Mouse (Mus musculus) testis, postnatal 14 days (tissue): ENCODE measurements around the gene Aacs.
"Not testable (repeated sequence)": the region's sequence is repeated elsewhere in the genome, so short reads cannot be mapped to it uniquely, and the experiment has no call there.

ENCODE experiments used
- DNase-seq: peaks from one replicate; pipeline ENCODE4 v3.0.0; 2021; ENCODE audit warnings: low spot score

Aacs gene

DNA sequence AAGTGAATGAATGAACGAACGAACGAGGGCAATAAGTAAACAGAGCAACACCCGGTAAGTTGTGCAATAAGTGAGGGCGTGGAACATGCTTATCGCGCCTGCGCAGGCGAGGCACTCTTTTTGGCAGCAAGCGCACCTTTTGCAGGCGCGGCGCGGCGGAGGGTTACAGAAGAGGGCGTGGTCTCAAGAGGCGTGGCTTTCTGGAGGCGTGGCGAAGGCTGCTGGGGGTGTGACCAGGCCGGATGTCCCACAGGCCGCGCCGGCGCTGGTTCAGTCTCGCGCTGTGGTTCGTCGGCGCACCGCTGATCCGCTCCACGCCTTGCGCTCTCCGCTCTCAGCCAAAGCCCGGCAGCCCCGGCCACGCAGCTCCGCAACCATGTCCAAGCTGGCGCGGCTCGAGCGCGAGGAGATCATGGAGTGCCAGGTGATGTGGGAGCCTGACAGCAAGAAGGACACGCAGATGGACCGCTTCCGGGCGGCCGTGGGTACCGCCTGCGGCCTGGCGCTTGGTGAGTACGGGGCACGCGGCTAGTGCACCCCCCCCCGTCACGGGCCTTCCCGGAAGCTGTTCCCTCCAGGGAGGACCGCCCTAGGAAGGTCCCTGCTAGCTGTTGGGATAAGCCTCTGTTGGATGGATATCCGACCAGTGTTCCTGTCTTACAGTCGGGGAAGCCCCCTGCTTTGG lies at the start of gene Aacs:
Gene Aacs, plus strand, starts transcription at position 214 of the 685 bp plus-strand sequence.
- peak; percentile 94 for DNase-seq

DNA sequence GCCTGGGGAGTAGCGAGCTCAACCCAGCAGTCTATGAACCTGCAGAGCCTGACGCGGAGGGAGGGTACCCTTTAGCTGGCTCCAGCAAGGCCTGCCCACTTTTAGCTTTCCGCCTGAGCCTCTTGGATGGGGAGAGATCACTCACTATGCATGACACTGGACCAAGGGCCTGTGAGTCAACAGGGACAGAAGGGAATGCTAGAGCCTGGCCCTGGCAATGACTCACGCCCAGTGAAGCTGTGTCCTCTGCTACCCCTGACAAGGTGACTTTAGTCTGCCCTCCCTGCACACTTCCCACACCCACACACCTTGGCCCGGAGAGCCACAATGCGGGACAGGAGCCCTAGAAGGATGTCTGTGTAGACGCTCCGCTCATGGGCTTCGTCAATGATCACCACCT lies 49.3 kb upstream of the Aacs start:
- no peak for DNase-seq

DNA sequence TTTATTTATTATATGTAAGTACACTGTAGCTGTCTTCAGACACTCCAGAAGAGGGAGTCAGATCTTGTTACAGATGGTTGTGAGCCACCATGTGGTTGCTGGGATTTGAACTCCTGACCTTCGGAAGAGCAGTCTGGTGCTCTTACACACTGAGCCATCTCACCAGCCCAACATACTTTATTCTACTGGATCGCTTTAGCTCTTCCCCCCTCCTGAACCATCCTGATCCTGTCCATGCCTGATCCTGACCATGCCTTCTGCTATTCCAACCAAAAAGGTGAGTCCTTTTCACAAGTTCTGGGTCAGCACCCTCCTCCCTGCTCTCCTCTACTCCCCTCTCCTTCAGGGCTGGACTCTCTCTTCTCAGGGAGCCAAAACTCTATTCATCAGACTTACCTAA lies 43.3 kb upstream of the Aacs start:
- DNase-seq, result not testable (repeated sequence)

DNA sequence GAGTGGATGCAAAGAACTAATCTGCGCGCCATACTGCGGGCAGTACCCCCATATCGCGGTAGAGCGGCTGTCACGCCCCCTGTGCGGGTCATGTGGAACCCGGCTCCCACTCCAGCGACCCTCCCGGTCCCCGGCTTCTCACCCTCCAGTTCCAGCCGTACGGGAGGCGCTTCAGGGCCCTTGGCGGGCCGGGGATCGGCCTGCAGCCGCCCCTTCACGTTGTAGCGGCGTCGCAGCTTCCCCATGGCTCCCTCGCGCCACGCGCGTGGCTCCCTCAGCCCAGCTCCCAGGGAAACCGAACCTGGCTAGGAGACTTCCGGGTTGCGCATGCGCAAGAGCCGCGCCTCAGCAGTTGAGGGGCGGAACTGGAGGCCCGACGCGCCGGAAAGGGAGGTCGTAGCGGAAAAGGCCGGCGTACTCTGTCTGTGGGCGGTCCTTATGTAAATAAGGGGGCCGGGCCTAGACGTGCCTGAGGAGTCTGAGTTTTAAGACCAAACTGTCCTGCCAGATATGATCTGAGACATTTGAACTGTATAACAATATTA lies 41.7 kb upstream of the Aacs start, which contains the start of gene Dhx37:
Gene Dhx37, minus strand, starts transcription at position 329 of the 545 bp plus-strand sequence.
- DNase-seq, result peak; percentile 96

DNA sequence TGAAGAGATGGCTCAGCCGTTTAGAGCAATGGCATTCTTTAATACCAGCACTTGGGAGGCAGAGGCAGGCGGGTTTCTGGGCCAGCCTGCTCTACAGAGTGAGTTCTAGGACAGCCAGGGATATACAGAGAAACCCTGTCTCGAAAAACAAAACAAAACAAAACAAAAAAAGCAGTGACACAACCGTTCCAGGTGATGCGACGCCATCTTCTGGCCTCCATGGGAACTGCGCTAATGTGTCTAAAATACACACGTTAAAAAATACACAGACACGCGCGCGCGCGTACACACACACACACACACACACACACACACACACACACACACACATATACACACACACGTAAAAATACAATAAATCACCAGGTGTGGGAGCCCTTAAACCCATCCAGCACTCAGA lies 41.3 kb upstream of the Aacs start:
- not testable (repeated sequence) for DNase-seq

DNA sequence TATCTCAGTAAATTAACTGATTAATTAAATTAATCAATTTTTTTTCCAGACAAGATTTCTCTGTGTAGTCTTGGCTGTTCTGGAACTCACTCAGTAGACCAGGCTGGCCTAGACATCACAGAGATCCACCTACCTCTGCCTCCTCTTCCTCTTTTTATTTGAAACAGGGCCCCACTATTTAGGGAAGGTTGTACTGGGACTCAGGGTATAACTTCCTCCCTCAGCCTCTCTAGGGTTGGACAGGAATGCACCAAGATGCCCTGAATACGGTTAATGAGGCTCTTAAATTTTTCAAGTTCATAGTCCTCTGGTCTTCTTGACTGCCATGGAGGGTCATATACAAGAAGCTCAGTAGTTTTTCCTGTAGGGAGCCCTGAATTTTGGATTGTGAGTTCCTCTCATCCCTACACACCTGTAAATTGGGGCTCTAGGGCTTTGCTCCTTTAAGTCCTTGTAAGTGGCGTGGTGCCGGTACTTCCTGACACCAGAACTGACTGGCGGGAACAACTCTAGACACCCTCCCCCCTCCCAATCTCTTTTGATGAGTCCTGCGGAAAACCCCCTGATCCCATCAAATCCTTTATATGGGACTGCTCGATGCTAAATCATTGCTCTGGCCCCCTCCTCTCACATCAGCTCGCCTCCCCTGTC lies 34.9 kb upstream of the Aacs start:
- no peak for DNase-seq

DNA sequence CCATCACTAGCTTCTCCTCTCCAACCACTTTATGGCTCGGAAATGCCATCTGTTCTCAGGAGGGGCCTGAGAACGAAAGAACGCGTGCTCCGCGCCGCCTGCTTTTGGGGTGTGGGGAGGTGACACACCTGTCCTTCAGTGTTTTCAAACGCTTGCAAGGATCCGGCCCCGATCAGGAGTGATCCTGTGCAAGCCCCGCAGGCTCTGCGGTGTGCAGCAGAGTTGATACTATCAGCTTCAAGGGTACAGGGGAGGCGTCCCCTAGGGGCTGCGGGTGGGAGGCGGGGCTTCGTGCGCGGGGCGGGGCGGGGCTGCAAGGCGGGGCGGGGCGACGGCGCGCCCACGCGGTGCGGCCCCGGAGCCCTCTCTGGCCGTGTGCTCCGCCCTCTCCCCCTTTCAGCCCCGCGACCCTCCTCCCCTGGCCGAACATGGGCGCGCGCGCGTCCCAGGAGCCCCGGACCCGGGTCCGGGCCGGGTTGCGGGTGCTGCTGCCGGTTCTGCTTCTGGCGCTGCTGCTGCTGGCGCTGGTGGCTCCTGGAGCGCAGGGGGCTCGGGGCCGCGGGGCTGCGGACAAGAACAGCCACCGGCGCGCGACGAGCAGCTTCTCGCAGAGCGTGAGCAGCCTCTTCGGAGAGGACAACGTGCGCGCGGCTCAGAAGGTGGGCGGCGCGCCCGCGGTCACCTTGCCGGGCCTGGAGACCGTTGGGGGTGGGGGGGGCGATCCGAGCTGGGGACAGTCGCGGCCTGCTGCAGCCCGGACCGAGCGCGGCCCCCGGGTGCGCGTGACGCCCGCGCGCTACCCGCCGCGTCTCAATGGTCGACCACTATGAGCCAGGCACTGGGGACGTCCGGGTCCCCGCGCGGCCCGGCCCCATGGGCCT lies 34.1 kb upstream of the Aacs start, which contains the start of gene Bri3bp:
Gene Bri3bp, plus strand, starts transcription at position 335 of the 881 bp plus-strand sequence.
- peak; percentile 64 for DNase-seq

DNA sequence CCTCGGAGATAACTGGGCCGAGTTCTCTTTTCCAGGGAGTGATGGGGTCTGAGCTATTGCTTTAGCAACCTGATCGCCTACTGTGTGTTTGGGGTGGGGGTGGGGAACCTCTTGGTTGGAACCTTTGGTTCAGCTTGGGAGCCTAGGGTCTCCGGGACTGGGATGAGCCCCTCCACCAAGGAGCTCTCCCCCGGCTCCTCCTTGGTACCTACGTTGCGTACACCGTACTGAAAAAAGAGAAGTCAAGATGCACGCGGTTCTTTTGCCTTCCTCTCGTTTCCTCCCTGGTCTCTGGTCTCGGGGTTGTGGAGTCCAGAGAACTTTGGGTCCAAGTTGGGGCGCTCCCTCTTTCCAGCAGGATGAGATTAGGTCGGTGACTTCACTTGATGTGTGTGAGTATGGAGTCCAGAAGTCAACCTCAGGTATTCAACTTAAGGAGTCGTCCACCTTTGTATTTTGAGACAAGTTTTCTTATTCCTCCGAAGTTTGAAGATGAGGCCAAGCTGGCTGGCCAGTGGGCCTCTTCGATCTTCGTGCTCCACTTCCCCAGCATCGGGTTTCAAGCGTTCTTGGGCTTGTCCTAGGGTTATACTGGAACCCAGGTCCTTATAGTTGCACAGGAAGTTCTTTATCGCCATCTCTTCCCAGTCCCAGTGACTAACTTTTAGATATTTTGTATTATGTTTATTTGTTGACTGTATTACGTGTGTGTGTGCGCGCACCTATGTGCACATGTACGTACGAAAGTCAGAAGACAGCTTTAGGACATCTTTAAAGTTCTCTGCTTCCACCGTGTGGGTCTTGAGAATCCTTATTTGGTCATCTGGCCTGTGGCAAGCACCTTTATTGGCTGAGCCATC lies 33.2 kb upstream of the Aacs start:
- no peak for DNase-seq

DNA sequence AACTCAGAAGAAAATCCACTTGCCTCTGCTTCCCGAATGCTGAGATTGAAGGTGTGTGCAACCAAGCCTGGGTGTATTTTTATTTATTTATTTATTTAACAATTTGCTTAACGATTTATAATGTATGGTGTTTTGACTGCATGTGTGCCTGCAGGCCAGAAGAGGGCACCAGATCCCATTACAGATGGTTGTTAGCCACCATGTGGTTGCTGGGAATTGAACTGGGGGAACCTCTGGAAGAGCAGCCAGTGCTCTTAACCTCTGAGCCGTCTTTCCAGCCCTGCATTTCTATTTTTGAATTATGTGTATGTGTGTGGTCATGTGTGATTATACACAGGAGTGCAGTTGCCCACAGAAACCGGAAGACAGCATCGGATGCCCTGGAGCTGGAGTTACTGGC lies 32.3 kb upstream of the Aacs start:
- DNase-seq, result no peak

DNA sequence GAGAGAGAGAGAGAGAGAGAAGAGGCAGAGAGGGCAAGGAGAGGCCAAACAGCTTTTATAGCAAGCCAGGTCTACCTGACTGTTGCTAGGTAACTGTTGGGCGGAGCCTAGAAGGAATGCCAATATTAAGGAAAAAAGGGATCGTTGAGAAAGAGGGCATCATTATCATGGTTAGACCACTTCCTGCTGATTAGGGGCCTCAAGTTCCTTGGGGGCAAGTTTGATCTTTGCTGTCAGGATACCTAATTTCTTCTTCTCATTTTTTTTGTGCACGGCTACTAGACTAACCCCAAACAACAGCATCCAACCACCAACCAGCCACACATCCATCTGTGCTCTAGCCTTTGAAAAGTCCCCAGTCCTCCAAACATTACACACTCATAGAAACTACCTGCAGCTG lies 31.7 kb upstream of the Aacs start:
- no peak for DNase-seq

DNA sequence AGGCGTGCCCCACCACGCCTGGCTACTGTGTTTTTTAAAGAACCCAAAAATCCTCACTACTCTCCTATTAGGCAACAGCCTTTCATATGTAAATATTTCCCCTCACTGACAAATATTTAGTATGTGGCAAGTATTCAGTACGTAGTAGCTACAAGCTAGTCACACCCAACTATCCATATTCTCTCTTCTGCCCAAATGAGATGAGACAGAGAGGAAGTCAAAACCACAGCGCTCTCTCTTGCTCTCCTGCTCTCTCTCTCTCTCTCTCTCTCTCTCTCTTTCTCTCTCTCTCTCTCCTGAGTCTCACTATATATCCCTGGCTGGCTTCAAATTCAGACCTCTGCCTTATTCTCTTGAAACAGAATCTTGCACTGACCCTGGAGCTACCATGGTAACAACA lies 31.1 kb upstream of the Aacs start:
- DNase-seq, result no peak

DNA sequence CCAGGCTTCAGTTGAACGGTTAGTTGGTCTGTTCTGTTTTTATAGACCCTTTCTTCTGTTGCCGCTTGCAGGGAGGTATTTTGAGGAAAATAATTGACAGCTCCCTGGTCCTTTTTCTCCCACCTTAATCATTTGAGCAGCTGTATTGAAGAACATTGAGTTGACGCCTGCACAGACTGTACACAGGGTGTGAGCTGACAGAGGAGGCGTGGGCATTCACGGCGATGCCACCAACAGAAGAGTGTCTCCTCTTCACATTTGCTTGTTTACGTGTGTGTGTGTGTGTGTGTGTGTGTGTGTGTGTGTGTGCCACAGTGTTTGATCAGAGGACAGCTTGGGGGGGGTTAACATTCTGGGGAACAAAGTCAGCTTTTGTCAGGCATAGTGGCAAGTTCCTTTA lies 29.3 kb upstream of the Aacs start:
- no peak for DNase-seq

DNA sequence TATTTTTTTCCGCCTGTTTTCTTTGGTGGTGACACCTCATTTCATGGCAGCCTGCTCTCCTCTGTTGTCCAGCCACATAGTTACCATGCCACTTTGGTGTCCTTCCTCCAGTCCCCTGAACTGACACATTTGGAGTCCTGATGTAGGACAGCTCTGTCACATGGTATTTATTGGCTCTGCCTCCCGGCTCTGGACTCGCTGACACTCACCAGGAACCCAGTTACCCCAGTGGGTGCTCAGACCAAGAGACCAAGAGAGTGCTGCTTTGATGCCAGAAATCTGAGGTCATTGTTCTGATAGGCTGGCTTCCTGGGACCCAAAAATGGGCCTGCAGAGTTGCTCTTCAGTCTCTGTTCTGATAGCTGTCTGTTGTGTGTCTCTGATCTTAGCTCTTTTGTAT lies 27.6 kb upstream of the Aacs start:
- DNase-seq, result no peak

DNA sequence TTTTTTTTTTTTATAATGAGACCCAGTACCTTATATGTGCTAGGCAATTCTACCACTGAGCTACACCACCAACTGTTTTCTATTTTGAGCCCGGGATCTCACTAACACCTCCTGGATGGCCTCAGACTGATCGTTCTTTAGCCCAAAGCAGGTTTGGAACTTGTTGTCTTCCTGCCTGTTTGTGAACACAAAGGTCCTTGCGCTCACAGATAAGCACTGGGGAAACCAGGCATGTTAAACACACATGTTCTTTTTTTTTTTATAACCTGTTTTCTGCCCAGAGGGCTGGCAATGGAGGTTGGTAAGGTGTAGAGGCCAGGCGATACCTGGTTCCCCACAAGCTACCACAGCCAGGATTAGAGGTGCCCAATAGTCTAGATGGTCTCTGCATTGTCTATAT lies 27.0 kb upstream of the Aacs start:
- no peak for DNase-seq

DNA sequence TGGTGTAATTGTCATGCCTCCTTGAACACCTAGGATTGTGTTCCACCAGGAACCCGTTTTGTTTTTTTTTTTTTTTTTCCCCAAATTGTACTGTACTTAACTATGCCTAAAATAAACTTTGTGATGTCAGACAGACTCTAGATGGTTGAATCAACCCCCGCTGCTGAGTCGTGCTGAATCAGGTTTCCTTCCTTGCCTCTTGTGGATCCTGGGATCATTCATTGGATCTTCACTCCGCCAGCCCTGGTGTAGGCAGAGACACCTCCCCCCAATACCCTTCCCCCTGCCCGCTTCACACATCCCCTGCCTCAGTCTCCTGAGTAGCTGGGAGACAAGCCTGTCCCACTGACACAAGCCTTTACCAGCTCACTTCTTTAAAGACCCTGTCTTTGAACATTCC lies 26.3 kb upstream of the Aacs start:
- no peak for DNase-seq

DNA sequence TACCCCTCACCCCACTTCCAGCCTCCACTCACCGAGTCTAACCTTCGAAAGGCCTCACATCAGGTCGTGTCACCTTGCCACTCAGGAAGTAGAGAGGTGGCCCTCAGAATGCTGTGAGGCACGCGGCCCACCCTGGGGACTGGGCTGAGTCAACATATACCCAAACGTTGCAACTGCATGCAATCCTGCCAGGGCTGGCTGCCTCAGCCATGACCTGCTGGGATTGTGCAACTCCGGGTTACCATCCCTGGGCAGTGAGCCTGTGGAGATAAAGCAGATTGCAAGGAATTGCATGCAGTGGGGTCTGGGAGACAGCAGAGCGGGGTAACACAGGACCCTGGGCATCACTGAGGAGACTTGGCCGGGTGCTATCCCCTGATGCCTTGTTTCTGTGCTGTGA lies 23.0 kb upstream of the Aacs start:
- no peak for DNase-seq

DNA sequence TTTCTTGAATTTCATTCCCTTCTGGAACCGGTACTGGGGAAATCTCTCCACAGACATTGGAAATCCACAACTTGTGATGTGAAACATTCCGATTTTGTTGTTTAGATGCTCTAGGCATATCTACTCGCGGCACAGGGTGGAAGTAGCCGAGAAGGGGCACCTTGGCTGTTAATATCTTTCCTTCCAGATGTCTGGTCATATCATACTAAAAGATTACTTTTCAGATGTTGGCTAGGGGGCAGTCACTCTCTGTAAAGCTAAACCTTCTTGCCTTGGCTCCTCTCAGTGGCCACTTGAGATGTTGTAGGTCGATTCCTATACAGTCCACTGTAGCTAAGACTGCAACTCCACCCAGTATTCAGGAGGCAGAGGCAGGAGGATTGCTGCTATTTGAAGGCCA lies 19.5 kb upstream of the Aacs start:
- no peak for DNase-seq

DNA sequence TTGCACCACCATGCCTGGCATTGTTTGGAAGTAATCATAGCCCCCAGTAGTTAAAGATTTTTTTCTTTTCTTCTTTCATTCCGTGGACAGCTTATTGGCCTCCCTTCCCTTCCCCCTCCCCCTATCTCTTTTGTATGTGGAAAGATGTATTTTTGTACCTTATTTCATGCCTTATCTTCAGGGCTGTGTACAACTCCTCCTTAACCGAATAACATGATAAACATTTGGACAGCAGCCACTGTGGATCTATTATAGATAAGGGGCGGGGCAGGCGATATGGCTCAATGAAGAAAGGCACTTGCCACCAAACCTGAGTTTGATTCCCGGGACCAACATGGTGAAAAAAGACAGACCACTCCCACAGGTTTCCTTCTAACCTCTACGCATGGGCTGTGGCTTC lies 18.1 kb upstream of the Aacs start:
- DNase-seq, result no peak

DNA sequence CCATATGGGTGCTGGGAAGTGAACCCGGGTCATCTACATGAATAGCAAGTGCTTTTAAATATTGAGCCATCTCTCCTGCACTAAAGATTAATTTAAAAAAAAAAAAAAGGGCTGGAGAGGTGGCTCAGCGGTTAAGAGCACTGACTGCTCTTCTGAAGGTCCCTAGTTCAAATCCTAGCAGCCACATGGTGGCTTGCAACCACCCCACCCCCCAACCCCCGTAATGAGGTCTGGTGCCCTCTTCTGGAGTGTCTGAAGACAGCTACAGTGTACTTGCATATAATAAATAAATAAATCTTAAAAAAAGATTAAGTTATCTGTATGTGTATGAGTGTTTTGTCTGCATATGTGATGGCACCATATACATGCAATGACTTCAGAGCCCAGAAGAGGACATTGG lies 15.0 kb upstream of the Aacs start:
- no peak for DNase-seq

DNA sequence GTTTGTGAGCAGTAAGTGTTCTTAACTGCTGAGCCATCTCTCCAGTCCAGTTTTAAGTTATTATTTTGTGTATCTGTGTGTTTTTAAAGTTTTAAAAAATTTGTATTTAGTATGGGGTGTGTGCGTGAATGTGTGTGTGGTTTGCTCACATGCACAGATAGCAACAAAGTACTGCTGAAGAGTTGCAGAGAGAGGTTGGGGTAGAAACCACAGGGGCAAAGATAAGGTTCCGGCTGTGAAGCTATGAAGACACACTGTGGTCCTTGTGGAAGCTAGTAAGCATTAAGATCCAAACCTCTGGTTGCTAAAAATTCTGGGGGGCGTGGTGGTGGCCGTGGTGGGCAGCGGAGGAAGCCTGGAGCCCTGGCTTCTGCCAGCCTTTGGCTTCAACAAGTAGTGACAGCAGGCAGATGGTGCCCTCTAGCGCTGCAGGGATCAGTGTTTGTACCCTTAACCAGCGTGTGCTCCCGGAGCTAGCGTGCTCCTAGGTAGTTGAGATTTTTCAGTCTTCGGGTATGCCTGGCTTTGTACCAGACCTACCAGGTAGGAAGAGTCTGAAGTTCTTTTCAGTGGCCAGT lies 13.7 kb upstream of the Aacs start:
- no peak for DNase-seq

DNA sequence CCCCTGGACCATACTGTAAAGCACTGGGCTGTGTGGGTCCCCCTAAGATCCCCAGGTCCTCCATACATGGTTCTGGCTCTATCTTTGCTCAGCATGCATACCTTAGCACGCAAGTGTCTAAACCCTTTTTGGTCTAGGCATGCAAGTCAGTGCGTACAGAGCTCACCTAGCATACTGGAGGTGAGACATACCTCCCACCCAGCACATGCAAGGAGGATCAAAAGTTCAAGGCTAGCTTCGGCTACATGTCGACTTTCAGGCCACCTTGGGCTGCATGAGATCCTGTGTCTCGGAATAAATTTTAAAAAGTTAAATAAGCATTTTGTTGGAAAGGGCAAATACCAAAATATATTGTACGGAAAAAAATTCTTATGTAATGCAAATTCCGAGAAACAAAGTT lies 10.4 kb upstream of the Aacs start:
- no peak for DNase-seq
